Mouse (Mus musculus) heart, adult 2 months (tissue): ENCODE data around the gene Slco6d1. TPM values are rescaled to one million over a fixed set of nuclear protein-coding genes. Genes with fewer than 3 reads are reported as not detected.
"Not testable (repeated sequence)": the region's sequence is repeated elsewhere in the genome, so short reads cannot be mapped to it uniquely, and the experiment has no call there.

Experiments used
- DNase-seq, 2 experiments: peaks; one replicate each; pipeline ENCODE4 v3.0.0; 2021
- H3K27ac ChIP-seq: fragments of 200-600 bp; 2 replicates; pipeline ENCODE4 v1.8.1; 2022
- H3K27me3 ChIP-seq: fragments of 200-500 bp; 2 replicates; pipeline ENCODE4 v1.6.1; 2012; ENCODE audit warnings: mild to moderate bottlenecking, low read length, inconsistent platforms, mixed read lengths; ENCODE audit not compliant: control insufficient read depth, insufficient read depth
- H3K36me3 ChIP-seq: fragments of 200-500 bp; 2 replicates; pipeline ENCODE4 v1.6.1; 2012; ENCODE audit warnings: low read length, inconsistent platforms; ENCODE audit not compliant: control insufficient read depth, insufficient read depth
- H3K4me1 ChIP-seq: fragments of 200-500 bp; 2 replicates; pipeline ENCODE4 v1.6.1; 2011; ENCODE audit warnings: low read length; ENCODE audit not compliant: control insufficient read depth, insufficient read depth
- H3K4me3 ChIP-seq: fragments of 200-600 bp; 2 replicates; pipeline ENCODE4 v1.8.1; 2022
- H3K79me2 ChIP-seq: fragments of 200-500 bp; replicated peaks from 2 replicates; pipeline ENCODE4 v1.6.1; 2012; ENCODE audit warnings: mild to moderate bottlenecking, inconsistent platforms, low read length, moderate library complexity, mixed read lengths; ENCODE audit not compliant: control insufficient read depth, insufficient read depth
- H3K9ac ChIP-seq: fragments of 200-500 bp; 2 replicates; pipeline ENCODE4 v1.6.1; 2012; ENCODE audit warnings: low read depth, mild to moderate bottlenecking, control low read depth, inconsistent platforms, low read length, mixed read lengths
- CTCF ChIP-seq: fragments of 200-600 bp; IDR thresholded peaks from 2 replicates; pipeline ENCODE4 v1.8.1; 2022; ENCODE audit warnings: antibody characterized with exemption, mild to moderate bottlenecking, moderate library complexity
- EP300 ChIP-seq: fragments of 200-500 bp; IDR thresholded peaks from 2 replicates; pipeline ENCODE4 v1.6.1; 2011; ENCODE audit warnings: low read depth, low read length, control low read depth; ENCODE audit not compliant: insufficient read depth
- POLR2A ChIP-seq: fragments of 200-500 bp; IDR thresholded peaks from 2 replicates; pipeline ENCODE4 v1.6.1; 2011; ENCODE audit warnings: mild to moderate bottlenecking, low read depth, low read length, control low read depth; ENCODE audit not compliant: insufficient read depth
- WGBS: fragments of 180-500 bp; shearing (Covaris S2); methylation state at CpG from one replicate; pipeline ENCODE4 v1.1.7; 2018; 5-methylcytosine and 5-hydroxymethylcytosine counted together
- intact Hi-C: fragments of 180-260 bp; cut with DNase I; formaldehyde crosslinking; loops from one replicate; pipeline ENCODE4 v1.15.1; 2025
- long read RNA-seq: library from polyadenylated mRNA; stranded (forward); transcript quantifications from one replicate; pipeline ENCODE4 v2.0.0, GENCODE M21; 2021
- polyA plus RNA-seq: library from polyadenylated mRNA; depleted of rRNA; stranded (reverse); fragments of >200 nt; gene quantifications from 2 replicates; pipeline ENCODE4 v1.2.3, GENCODE M21; 2012; rRNA removed
- total RNA-seq, 2 experiments: library from RNA; stranded (reverse); gene quantifications; 2 replicates each; pipeline ENCODE4 v1.2.3; 2021

The Slco6d1 gene
- not detected for total RNA-seq
- not detected in 2 replicates for polyA plus RNA-seq
- long read RNA-seq = 0 reads

DNA sequence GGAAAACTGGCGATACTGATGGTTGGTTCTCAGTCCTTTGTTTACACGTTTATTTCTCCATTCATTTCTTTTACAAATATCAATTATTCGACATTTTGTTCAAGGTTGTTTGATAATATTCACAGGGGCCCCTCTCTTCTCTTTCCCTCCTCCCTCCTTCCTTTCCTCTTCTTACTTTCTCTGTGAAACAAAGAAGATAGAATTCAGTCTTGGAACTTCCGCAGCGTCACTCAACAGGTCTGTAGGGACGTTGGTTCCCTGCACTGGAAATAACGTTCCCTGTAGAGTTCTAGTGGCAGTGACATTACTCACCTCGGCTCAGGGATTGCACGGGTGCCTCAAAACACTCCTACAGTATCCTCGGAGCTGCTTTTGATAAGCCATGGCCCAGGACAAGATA, at the start of gene Slco6d1:
Gene Slco6d1 (plus strand): TSS at position 301 of the 400 bp plus-strand sequence.
- Histone ChIP-seq H3K4me3 (no peak within 1 kb of the TSS), H3K9ac (no peak within 1 kb of the TSS), H3K79me2 (no peaks in the 10 kb centered on the region), H3K36me3 (no peaks in the 10 kb centered on the region), H3K27ac (no peak within 1 kb of the TSS), H3K27me3 (no peaks in the 10 kb centered on the region), H3K4me1 (no peaks in the 10 kb centered on the region)
- 74% methylated on average over 10 of the region's 10 CpGs for WGBS
- TF ChIP-seq CTCF (no peak), EP300 (no peak), POLR2A (no peak)
- intact Hi-C loops = no loop called here
- no peak for DNase-seq

GRCm38 (mm10) chr1:98392001-98392400, 28.9 kb upstream of the Slco6d1 start:
- Histone ChIP-seq H3K36me3 (no peaks in the 10 kb centered on the region), H3K4me1 (no peaks in the 10 kb centered on the region), H3K4me3 (no peak overlapping the region), H3K27me3 (no peaks in the 10 kb centered on the region), H3K9ac (no peak overlapping the region), H3K79me2 (no peaks in the 10 kb centered on the region), H3K27ac (no peak overlapping the region)
- DNase-seq = no peak
- intact Hi-C loops = no loop called here
- peak; percentile 60 for TF ChIP-seq CTCF
- TF ChIP-seq EP300 = no peak
- TF ChIP-seq POLR2A = no peak

DNA sequence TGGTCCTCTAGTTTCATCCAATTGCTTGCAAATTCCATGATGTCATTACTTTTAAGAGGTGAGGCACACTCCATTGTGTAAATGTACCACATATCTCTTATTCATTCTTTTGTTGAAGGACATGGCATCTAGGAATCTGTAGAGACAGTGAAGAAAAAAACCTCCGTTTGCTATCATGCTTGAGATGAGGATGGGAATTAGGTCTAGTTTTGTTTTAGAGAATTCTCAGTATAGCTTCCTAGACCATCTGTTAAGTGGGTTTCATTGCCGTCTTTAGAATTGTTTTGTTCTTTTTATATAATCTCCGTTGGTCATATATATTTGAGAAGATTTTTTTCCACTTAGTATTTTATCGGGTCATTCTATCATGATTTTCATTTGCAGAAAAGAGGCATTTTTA, 27.0 kb downstream of the Slco6d1 start:
- intact Hi-C loops = no loop called here
- H3K4me3 ChIP-seq = no peak overlapping the region
- H3K27ac ChIP-seq = no peak overlapping the region
- no peaks in the 10 kb centered on the region for H3K27me3 ChIP-seq
- H3K36me3 ChIP-seq = no peaks in the 10 kb centered on the region
- no peaks in the 10 kb centered on the region for H3K4me1 ChIP-seq
- DNase-seq = no peak
- WGBS = 71% methylated on average over 4 of the region's 4 CpGs
- no peaks in the 10 kb centered on the region for H3K79me2 ChIP-seq
- H3K9ac ChIP-seq = no peak overlapping the region
- TF ChIP-seq CTCF = no peak
- no peak for TF ChIP-seq POLR2A
- no peak for TF ChIP-seq EP300

GRCm38 (mm10) chr1:98459224-98459623, 38.3 kb downstream of the Slco6d1 start:
- H3K27me3 ChIP-seq, DNase-seq, H3K36me3 ChIP-seq, H3K27ac ChIP-seq, H3K4me1 ChIP-seq, H3K4me3 ChIP-seq, H3K9ac ChIP-seq, intact Hi-C loops, H3K79me2 ChIP-seq: not testable (repeated sequence)
- 82% methylated on average over 8 of the region's 8 CpGs for WGBS

GRCm38 (mm10) chr1:98476381-98476780, 55.5 kb downstream of the Slco6d1 start:
- DNase-seq, H3K4me1 ChIP-seq, H3K27ac ChIP-seq, intact Hi-C loops, H3K9ac ChIP-seq, H3K4me3 ChIP-seq, H3K36me3 ChIP-seq, H3K79me2 ChIP-seq, H3K27me3 ChIP-seq: not testable (repeated sequence)
- 73% methylated on average over 1 of the region's 1 CpGs for WGBS

DNA sequence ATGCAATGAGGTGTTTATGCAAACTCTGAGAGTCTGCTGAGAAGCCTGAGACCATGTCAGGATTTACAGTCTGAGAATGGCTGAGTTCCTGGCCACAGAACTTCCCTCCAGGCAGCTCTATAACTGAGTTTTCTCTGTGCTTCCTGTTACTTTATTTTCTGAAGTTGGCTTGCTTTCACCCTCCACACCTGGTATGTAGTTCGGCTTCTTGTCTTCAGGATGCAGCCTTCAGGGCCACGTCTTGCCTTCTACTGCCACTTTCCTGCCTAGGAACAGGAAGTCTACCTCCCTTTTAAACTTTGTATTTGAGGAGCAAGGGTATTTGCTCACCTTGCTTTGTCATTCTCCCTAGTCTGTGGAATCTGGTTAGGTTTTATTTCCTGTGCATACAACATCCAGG, 58.3 kb downstream of the Slco6d1 start:
- 49% methylated on average over 2 of the region's 2 CpGs for WGBS
- intact Hi-C loops = no loop called here

DNA sequence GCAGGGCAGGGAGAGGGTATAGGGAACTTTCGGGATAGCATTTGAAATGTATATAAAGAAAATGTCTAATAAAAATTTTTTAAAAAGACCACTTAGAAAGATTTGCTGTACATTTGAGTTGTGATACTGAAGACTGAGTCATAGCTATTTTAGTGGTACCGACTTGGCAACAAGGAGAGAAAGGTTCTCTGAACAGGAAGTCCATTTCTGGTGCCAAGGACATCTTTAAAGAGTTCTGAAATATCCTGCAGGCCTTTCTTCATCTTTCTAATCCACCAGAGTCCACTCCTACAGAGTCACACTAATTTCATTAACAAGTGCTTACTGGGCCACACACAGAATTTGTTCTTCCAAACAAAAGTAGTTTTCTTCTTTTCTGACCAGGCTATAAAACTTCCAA, 85.1 kb downstream of the Slco6d1 start:
- no peak overlapping the region for H3K9ac ChIP-seq
- no peaks in the 10 kb centered on the region for H3K36me3 ChIP-seq
- 64% methylated on average over 2 of the region's 2 CpGs for WGBS
- H3K79me2 ChIP-seq = no peaks in the 10 kb centered on the region
- TF ChIP-seq POLR2A (no peak), CTCF (no peak), EP300 (no peak)
- no peaks in the 10 kb centered on the region for H3K27me3 ChIP-seq
- no peak overlapping the region for H3K4me3 ChIP-seq
- no peak for DNase-seq
- intact Hi-C loops = no loop called here
- H3K27ac ChIP-seq = no peak overlapping the region
- no peaks in the 10 kb centered on the region for H3K4me1 ChIP-seq

More for the DNA sequence above, 58.3 kb downstream of the Slco6d1 start:
- Histone ChIP-seq H3K27ac (no peak overlapping the region), H3K4me3 (no peak overlapping the region), H3K9ac (no peak overlapping the region), H3K79me2 (no peaks in the 10 kb centered on the region), H3K4me1 (no peaks in the 10 kb centered on the region), H3K36me3 (no peaks in the 10 kb centered on the region), H3K27me3 (no peaks in the 10 kb centered on the region)
- no peak for TF ChIP-seq CTCF
- no peak for TF ChIP-seq POLR2A
- no peak for TF ChIP-seq EP300
- no peak for DNase-seq
